Mouse (Mus musculus): ENCODE measurements at regions not wholly inside any gene's neighbourhood (a gene's known extent, or its start where the extent isn't known, plus 50 kb on each side); places are given as distances from the start of the nearest gene placed in this dataset.

DNA sequence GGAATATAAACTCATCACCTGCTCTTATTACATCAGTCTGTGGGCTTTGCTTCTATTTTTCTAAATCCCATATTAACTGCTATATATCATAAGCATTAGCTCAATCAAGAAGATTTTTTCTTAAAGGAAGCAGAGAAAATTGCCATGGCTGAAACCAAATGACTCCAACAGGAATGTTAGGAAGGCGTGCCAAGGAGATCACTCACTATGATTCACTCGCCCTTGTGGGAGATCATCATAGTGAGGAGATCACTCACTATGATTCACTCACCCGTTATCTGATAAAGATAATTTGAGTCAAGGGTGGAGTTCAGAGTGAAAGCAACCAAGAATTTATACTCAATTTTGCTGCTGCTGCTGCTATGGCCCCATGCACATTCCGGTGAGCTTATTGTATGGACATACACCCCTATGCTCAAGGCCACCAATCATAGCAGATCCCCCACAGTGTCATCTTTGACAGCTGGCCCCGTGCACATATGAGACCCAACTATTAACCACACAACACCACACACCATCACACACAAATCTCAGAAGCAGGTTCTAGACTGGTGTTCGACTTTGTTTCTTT is 63.8 kb upstream of the Fer start:
- DNase-seq (ENCODE audit: low spot score in 2 of 2), result no peak

DNA sequence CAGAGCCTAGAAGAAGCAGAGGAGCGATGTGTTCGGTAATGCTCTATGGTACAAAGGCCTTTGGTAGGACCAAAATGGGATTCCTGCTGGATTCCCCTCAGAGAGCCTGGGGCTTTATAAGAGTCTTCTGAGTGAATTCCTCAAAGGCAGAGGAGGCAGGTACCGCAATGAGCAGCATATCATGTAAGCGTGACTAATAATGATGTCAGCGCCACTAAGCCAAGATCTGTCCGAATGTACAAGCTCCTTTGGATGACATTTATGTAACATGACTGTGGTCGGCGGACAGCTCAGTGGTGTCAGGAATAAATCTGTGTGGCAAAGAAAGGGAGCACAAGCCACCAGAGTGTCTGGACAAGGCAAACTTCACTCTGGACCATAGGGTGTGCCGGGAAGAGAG is 61.5 kb upstream of the Fer start:
- no peak for DNase-seq (ENCODE audit: low spot score in 2 of 2)

DNA sequence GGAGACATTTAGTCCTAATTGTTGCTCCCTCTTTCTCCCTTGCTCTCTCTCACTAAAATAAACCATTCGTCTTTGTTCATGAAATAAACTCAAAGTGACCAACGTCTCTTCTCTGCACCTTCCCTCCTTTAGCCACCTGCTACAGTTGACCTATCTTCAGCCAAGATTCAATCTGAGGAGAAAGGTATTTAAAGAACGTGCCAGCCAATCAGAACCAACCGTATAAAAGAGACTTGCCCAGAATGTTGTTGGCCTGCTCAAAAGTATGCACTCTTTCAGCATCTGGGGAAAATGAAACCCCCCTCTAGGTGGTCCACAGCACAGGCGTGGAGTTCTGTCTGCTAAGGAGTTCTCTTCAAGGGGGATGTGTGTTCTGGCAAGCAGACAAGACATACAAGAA is 60.0 kb upstream of the Fer start:
- DNase-seq (ENCODE audit: low spot score in 2 of 2), result no peak

DNA sequence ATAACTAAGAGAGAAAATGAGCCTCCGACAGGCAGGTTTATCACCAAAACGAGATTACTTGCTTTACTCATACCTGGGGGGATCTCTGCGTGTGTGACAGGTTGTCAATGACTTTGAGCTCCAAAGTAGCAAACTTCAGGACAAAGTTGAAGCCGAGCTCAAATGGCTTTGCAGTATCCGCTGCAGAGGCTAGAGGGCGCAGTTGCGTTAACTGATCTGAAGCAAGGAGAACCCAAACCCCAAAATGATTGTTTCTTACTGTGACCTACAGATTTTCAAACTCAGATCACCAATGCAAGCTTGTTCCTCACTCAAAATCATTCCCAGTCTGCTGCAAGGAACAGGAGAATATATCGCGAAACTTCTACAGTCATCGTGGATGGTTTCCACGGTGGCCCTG is 59.3 kb upstream of the Fer start:
- peak; percentile 15 to 42 for DNase-seq (ENCODE audit: low spot score in 2 of 2)

DNA sequence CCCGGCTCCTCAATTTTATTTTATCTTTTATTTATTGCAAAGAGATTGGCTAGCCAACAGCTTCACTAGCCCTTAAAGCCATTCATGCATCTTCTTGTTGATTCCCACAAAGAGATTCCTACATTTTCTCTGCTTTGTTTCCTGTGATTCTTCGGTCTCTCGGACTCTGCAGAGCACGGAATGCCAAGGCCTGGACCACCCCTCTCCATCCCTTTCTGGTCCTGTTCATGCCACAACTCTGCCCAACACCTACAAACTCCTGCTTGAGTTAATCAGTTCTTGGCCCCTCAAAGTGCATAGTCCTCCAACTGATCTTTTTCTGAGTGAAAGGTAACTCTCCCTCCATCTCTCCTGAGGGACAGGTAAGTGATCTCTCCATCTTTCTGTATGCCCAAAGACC is 58.4 kb upstream of the Fer start:
- DNase-seq (ENCODE audit: low spot score in 2 of 2), result no peak

DNA sequence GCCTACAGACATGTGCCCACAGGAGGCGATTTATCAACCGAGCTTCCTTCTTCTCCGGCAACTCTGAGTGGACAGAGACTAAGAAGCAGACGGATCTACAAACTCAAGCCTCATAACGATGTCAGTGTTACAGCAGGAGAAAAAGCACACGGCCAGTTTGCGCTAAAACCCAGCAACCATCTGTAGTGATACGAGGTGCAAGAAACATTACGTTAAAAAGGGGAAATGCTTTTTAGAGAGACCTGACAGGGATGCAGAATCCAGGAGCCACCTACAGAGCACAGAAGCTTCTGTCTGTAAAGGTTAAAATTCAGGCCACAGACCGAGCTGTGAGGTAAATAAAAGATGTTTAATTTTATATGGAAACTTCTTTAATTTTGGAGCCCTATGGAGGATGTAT is 56.5 kb upstream of the Fer start:
- no peak for DNase-seq (ENCODE audit: low spot score in 2 of 2)

DNA sequence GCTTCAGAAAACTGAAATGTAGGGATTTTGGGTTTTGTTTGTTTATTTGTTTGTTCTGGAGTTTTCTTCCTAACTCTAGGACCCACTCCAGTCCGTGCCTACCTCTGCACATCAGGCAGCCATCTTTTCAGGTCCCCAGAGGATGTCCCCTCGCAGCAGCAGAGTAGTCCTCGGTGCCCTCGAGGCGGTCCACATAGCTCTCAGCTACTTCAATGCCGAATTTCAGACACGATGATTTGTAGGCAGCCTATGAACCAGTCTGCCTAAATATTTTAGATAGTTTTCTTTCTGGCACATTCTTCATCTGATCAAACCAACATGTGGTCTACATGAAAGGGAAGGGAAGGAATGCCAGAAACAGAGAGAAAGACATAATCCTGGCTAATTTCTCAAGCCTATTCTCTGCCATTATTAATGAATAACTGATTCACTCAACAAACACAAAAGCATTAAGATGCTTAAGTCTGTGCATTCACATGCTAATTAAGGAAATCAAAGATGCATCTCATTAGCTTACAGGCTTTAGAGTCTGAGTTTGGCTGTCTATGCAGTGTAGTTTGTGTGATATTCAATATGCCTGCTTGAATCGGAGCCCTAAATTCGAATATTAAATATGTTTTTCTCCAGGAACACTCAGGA is 55.2 kb upstream of the Fer start:
- no peak for DNase-seq (ENCODE audit: low spot score in 2 of 2)

DNA sequence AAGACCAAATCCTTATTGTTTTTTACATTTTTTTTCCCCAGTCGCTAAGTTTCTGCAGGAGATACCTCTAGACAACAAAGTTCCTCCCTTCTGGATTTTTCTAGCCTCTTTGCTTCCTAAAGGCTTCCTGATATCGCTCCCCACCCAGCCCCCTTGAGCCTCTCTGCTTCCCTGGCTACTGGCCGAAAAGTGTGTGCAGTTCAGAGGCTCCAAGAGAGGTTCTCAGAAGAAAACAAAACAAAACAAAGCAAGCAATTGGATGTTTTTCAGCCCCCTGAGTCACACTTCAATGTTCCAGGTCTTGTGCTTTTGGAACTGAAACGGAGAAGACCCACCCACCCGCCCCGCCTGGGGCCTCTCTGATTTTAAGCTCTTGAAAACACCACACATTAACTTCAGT is 54.1 kb upstream of the Fer start:
- no peak for DNase-seq (ENCODE audit: low spot score in 2 of 2)

DNA sequence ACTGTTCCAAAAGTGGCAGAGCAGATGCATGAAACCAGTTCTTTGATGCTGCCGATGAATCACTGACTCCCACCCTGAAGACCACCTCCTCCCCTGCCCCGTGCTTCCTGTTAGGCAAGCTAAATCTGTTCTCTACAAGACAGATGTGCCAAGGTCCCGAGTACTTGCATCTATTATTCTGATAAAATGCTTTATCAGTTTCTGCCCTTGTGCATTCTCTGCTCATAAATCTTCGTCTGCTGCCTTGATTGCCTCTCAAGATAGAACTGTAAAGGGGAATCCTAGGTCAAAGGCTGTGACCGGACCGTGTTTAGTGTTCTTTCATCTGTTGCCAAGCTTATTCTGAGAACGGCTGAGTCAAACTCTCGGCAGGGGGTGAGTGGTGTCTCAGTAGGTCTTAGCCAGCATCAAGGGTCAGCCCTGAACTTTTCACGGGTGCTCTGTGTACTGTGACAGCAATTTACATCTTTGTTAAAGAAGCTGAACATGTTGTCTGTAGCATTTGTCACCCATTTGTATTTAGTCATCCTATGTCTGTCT is 51.5 kb upstream of the Fer start:
- no peak for DNase-seq (ENCODE audit: low spot score in 2 of 2)

DNA sequence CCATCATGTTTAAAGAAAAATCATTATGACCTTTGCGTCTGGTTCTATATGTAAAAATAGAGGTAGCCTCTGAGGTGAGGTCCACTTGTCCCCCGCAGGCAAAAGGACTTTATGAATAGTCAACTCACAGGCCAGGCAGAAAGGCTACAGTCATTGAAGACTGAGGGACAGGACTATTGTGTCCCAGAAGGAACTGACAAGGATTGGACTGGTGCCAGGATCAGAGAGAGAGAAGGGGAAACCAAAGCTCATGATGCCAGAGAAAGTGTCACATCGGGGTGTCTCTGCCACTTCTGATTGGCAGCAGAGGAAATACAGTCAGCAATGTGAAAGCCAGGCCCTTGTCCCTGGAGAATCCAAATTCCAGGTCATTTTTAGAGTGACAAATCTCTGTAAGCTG is 50.3 kb upstream of the Fer start:
- DNase-seq (ENCODE audit: low spot score in 2 of 2), result no peak
